8 mouse cellular contexts compared by ENCODE assay signal in the genomic region with DNA sequence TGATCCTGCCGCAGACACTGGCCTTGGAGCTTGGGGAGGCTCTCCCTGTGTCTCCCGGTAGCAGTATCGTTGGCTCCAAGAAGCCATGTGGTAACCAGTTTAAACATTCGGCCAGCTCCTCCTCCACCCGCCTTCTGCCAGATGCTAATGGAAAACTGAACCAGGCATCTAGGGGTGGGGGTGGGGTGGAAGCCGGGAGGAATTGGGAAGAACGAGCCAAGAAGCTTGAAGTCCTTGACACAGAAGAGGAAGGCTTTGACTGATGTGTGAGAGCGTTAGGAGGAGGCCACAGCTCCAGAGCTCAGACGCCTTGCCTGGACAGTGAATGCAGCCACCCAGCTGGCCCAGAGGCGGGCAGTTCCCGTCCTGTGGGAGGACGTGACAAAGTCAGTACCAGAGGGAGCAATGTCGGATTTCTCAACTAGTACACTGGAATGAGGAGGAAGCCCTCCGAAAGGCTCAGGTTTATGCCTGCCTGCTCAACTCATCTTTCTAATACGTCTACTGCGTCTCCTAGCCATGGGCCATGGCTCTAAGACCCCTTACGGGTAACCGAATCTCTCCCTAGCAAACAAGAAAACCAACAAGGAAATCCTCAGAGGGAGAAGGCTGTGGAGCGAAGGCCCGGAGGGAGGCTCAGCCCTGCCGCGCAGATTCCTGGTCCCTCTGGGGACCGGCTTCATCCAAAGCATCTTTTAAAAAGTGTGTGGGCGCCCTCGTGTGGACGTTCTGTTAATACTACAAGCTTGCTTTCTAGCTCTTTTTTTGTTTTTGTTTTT. TPM values are rescaled to one million over a fixed set of nuclear protein-coding genes. Genes with fewer than 3 reads are reported as not detected.
DNase-seq lines count a peak whose midpoint lies in the region; ATAC-seq and TF ChIP-seq lines count a peak whose summit lies in the region.

No protein-coding gene starts in this region.

- H3K9me3 ChIP-seq in embryonic facial prominence, embryonic 14.5 days (ENCODE audit: control insufficient read depth, low read length): no peaks in the 10 kb centered on the region; the same call in 1 of the 2 replicates
- no peaks in the 10 kb centered on the region for H3K9me3 ChIP-seq in heart, embryonic 10.5 days
- H3K9me3 ChIP-seq in kidney, embryonic 15.5 days (replicated peaks): no peaks in the 10 kb centered on the region

- H3K36me3 ChIP-seq in embryonic facial prominence, embryonic 14.5 days (ENCODE audit: control insufficient read depth, insufficient read depth, low read length): no peaks in the 10 kb centered on the region
- H3K36me3 ChIP-seq in heart, embryonic 10.5 days: no peaks in the 10 kb centered on the region
- H3K36me3 ChIP-seq in kidney, embryonic 15.5 days: no peaks in the 10 kb centered on the region
- H3K36me3 ChIP-seq in liver, adult 2 months (ENCODE audit: control insufficient read depth, insufficient read depth, low read length): no peaks in the 10 kb centered on the region

- 0 out of 2 replicates have a peak overlapping the region, but pooled peaks have one; percentile 10 for H3K27ac ChIP-seq in bone marrow, adult 2 months (ENCODE audit: control insufficient read depth, insufficient read depth, low read depth, low read length, poor library complexity)
- H3K27ac ChIP-seq in embryonic facial prominence, embryonic 14.5 days (replicated peaks; ENCODE audit: low read depth, low read length): peak overlapping the region; percentile 99
- H3K27ac ChIP-seq in heart, embryonic 10.5 days: peak overlapping the region; percentile 89
- peak overlapping the region; percentile 95 for H3K27ac ChIP-seq in kidney, embryonic 15.5 days
- H3K27ac ChIP-seq in liver, adult 2 months (replicated peaks; ENCODE audit: insufficient read depth, low read depth, low read length): peak overlapping the region; percentile 80

- H3K79me2 ChIP-seq in liver, adult 2 months (ENCODE audit: control insufficient read depth, insufficient read depth, low read length): no peaks in the 10 kb centered on the region

- TF ChIP-seq CTCF in bone marrow, adult 2 months (IDR thresholded peaks at IDR 0.05; ENCODE audit: control insufficient read depth, insufficient read depth, low read length): peak; percentile 34; the same call in 1 of the 2 replicates
- TF ChIP-seq CTCF in liver, adult 2 months (IDR thresholded peaks at IDR 0.05; ENCODE audit: low read depth, low read length): peak; percentile 56

- no peaks in the 10 kb centered on the region for H3K27me3 ChIP-seq in embryonic facial prominence, embryonic 14.5 days (replicated peaks; ENCODE audit: control insufficient read depth, insufficient read depth, low read length)
- no peaks in the 10 kb centered on the region for H3K27me3 ChIP-seq in heart, embryonic 10.5 days (ENCODE audit: insufficient read depth, poor library complexity, severe bottlenecking)
- H3K27me3 ChIP-seq in kidney, embryonic 15.5 days: no peaks in the 10 kb centered on the region
- no peaks in the 10 kb centered on the region for H3K27me3 ChIP-seq in liver, adult 2 months (ENCODE audit: control insufficient read depth, insufficient read depth, low read length)

- 15% methylated on average over 26 of the region's 26 CpGs for WGBS in bone marrow, adult 2 months
- 1% methylated on average over 22 of the region's 26 CpGs for WGBS in embryonic facial prominence, embryonic 14.5 days
- under 1% methylated on average over 26 of the region's 26 CpGs for WGBS in heart, embryonic 10.5 days
- WGBS in kidney, embryonic 15.5 days: under 1% methylated on average over 26 of the region's 26 CpGs
- 2% methylated on average over 26 of the region's 26 CpGs for WGBS in liver, adult 2 months

- H3K4me3 ChIP-seq in bone marrow, adult 2 months (replicated peaks; ENCODE audit: control insufficient read depth, low read depth, low read length): no peak overlapping the region
- peak overlapping the region; percentile 29 for H3K4me3 ChIP-seq in embryonic facial prominence, embryonic 14.5 days (ENCODE audit: low read depth, low read length)
- peak overlapping the region; percentile 55 for H3K4me3 ChIP-seq in heart, embryonic 10.5 days
- H3K4me3 ChIP-seq in kidney, embryonic 15.5 days (replicated peaks): peak overlapping the region; percentile 38
- peak overlapping the region; percentile 45 for H3K4me3 ChIP-seq in liver, adult 2 months (ENCODE audit: insufficient read depth, low read depth, low read length)

- DNase-seq in 3T3-L1 (ENCODE audit: low read depth, low spot score): peak; percentile 96
- DNase-seq in embryonic facial prominence, embryonic 14.5 days (ENCODE audit: low spot score): peak; percentile 98
- peak; percentile 88 for DNase-seq in heart, embryonic 10.5 days (ENCODE audit: low spot score)
- peak; percentile 77 for DNase-seq in liver, adult 2 months (ENCODE audit: extremely low read depth, low read depth, low spot score)
- peak; percentile 86 for DNase-seq in neural tube, embryonic 10.5 days (ENCODE audit: extremely low spot score, low spot score)
- DNase-seq in testis, postnatal 10 days (ENCODE audit: low spot score): peak; percentile 93

- peak; percentile 75 for ATAC-seq in embryonic facial prominence, embryonic 14.5 days (ENCODE audit: low read depth)
- ATAC-seq in kidney, embryonic 15.5 days (replicated peaks; ENCODE audit: low FRiP score): peak; percentile 75

- peak overlapping the region; percentile 62 for H3K4me2 ChIP-seq in embryonic facial prominence, embryonic 14.5 days (ENCODE audit: low read depth, low read length)
- peak overlapping the region; percentile 73 for H3K4me2 ChIP-seq in kidney, embryonic 15.5 days

- no peaks in the 10 kb centered on the region for H3K4me1 ChIP-seq in bone marrow, adult 2 months (ENCODE audit: control insufficient read depth, insufficient read depth, low read length)
- H3K4me1 ChIP-seq in embryonic facial prominence, embryonic 14.5 days (ENCODE audit: control insufficient read depth, insufficient read depth, low read length): peaks cover 35% of the 10 kb centered on the region
- H3K4me1 ChIP-seq in heart, embryonic 10.5 days: peaks cover 32% of the 10 kb centered on the region
- peaks cover 39% of the 10 kb centered on the region for H3K4me1 ChIP-seq in kidney, embryonic 15.5 days
- peaks cover 12% of the 10 kb centered on the region for H3K4me1 ChIP-seq in liver, adult 2 months (ENCODE audit: control insufficient read depth, insufficient read depth, low read length)

- no peak for TF ChIP-seq POLR2A in bone marrow, adult 2 months (IDR thresholded peaks at IDR 0.05; ENCODE audit: borderline replicate concordance, control insufficient read depth, low read depth, low read length)
- no peak for TF ChIP-seq POLR2A in liver, adult 2 months (IDR thresholded peaks at IDR 0.05; ENCODE audit: extremely low read depth, insufficient read depth, low read length)

- peak overlapping the region; percentile 65 for H3K9ac ChIP-seq in embryonic facial prominence, embryonic 14.5 days (ENCODE audit: low read depth, low read length)
- H3K9ac ChIP-seq in kidney, embryonic 15.5 days: peak overlapping the region; percentile 49
- H3K9ac ChIP-seq in liver, adult 2 months (ENCODE audit: low read depth, low read length): peak overlapping the region; percentile 64

RNA-seq across cellular contexts. Expression of gene Apol7a, which starts 32.0 kb away (rescaled TPM):
- not detected in 2 replicates for polyA plus RNA-seq in bone marrow, adult 2 months (2011; ENCODE audit: insufficient read depth, insufficient read length, low replicate concordance, missing spikeins)
- 0.43 TPM in 1 of 2 replicates, not detected in the other for polyA plus RNA-seq in embryonic facial prominence, embryonic 14.5 days (2014; fragmentation: Nextera tagmentation; extraction: Ambion mirVana)
- polyA plus RNA-seq in heart, embryonic 10.5 days (2016; fragmentation: Nextera tagmentation; extraction: Ambion mirVana): 0.34 TPM in 1 of 2 replicates, not detected in the other
- polyA plus RNA-seq in kidney, embryonic 15.5 days (2015; fragmentation: Nextera tagmentation; extraction: Ambion mirVana): 0.06 TPM in 1 of 2 replicates, not detected in the other
- total RNA-seq in liver, adult 2 months (2014; rRNA removed): 104 and 121 TPM in 2 replicates
- polyA plus RNA-seq in liver, adult 2 months (2012; rRNA removed): 89.7 and 93.2 TPM in 2 replicates

RNA-seq across cellular contexts. Expression of gene Apol9a, which starts 44.0 kb away (rescaled TPM):
- 0.72 TPM in 1 of 2 replicates, not detected in the other for polyA plus RNA-seq in bone marrow, adult 2 months (2011; ENCODE audit: insufficient read depth, insufficient read length, low replicate concordance, missing spikeins)
- 0.31 TPM in 1 of 2 replicates, not detected in the other for polyA plus RNA-seq in embryonic facial prominence, embryonic 14.5 days (2014; fragmentation: Nextera tagmentation; extraction: Ambion mirVana)
- 0.57 TPM in 1 of 2 replicates, not detected in the other for polyA plus RNA-seq in heart, embryonic 10.5 days (2016; fragmentation: Nextera tagmentation; extraction: Ambion mirVana)
- 0.17 TPM in 1 of 2 replicates, not detected in the other for polyA plus RNA-seq in kidney, embryonic 15.5 days (2015; fragmentation: Nextera tagmentation; extraction: Ambion mirVana)
- total RNA-seq in liver, adult 2 months (2014; rRNA removed): 59.3 and 69.5 TPM in 2 replicates
- polyA plus RNA-seq in liver, adult 2 months (2012; rRNA removed): 44.3 and 80.3 TPM in 2 replicates

Comparison
In these comparisons a context has a peak if more than half of its experiments do, and no peak if none do; other contexts are left out.
1. H3K27ac ChIP-seq: peak in every context shown above with its lines; median percentile 99 in embryonic facial prominence, embryonic 14.5 days; 95 in kidney, embryonic 15.5 days; 89 in heart, embryonic 10.5 days; 80 in liver, adult 2 months; 10 in bone marrow, adult 2 months.
2. RNA of gene Apol7a, which starts 32.0 kb away (polyA plus RNA-seq): 89.7 to 93.2 TPM in liver, adult 2 months; not detected in bone marrow, adult 2 months, 0.43 TPM in embryonic facial prominence, embryonic 14.5 days, 0.06 TPM in kidney, embryonic 15.5 days and 0.34 TPM in heart, embryonic 10.5 days; every median in the first group is over 10 times any median in the second.
3. RNA of gene Apol9a, which starts 44.0 kb away (polyA plus RNA-seq): 44.3 to 80.3 TPM in liver, adult 2 months; 0.72 TPM in bone marrow, adult 2 months, 0.31 TPM in embryonic facial prominence, embryonic 14.5 days, 0.17 TPM in kidney, embryonic 15.5 days and 0.57 TPM in heart, embryonic 10.5 days; every median in the first group is over 10 times any median in the second.
4. Peak in every context shown above with its lines, with median percentiles within 50 percentile points of each other: DNase-seq and H3K9ac ChIP-seq.